Mouse (Mus musculus): ENCODE measurements around the gene Cyp4f18.
"Not testable (repeated sequence)": the region's sequence is repeated elsewhere in the genome, so short reads cannot be mapped to it uniquely, and the experiment has no call there.

Gene Cyp4f18

DNA sequence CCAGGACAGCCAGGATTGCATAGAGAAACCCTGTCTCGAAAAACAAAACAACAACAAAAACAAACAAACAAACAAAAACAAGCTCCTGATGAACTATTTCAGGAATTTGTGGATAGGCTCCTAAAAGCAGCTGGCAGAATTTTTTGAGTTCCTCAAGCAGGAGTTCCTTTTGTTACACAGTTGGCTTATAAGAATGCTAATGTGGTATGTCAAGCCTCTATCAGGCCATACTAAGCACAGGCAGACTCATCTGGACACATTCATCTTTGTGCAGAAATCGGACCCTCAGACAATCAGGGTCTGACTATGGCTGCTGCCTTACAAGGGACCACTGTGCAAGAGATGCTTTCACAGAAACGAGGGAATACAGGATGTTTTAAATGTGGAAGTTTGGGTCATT is 35.2 kb downstream of the Cyp4f18 start:
- no peak for DNase-seq

DNA sequence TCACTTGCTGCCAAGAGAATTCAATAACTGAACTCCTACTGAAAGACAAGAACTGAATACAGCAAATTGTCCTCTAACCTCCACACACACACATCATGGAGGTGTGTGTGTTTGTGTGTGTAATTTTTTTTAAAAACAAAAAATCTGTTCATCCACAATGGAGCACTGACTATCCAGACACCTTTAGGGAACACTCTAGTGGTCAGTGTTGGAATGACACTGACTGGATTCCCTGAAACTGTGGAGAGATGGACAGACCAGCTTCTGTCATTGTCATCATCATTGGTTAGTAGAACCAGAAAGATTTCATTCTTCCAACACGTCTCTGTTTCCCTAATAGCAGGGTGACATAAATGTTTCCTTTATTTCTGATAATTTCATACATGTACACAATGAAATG is 37.5 kb downstream of the Cyp4f18 start:
- DNase-seq = peak; percentile 60 to 70

DNA sequence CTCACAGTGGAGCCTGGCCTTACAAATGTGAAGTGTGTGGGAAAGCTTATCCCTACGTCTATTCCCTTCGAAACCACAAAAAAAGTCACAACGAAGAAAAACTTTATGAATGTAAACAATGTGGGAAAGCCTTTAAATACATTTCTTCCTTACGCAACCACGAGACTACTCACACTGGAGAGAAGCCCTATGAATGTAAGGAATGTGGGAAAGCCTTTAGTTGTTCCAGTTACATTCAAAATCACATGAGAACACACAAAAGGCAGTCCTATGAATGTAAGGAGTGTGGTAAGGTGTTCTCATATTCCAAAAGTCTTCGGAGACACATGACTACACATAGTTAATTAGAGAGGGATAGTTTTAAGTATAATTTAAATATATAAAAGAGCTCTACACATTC is 40.8 kb downstream of the Cyp4f18 start:
- DNase-seq = no peak

DNA sequence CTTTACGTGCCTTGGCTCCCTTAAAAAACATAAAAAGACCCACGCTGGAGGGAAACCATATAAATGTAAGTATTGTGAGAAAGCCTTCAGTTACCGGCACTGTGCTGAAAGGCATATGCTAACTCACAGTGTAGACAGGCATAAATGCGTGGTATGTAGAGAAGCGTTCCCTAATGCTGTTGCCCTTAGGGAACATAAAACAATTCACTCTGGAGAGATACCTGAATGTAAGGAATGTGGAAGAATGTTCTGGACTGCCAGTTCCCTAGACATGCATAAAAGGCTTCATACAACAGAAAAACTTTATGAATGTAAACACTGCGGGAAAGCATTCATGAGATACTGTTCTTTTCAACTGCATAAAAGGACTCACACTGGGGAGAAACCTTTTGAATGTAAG is 41.3 kb downstream of the Cyp4f18 start:
- no peak for DNase-seq

DNA sequence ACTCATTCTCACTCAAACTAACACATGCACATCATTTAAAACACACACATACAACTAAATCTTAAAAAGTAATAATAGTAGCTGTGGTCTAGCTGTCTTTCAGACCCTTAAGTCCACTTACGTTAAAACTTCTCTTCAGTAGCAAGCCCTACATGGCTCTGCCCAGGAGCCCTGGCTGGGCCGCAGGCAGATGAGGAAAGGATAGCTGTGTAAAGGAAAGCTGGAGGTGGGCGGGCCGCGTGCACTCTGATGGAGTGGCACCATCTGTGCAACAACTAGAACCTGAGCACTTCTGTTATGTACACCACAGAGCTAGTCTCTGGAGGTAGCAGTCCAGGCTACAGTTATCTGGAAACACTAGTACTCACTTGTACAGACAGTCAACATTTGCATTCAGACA is 42.2 kb downstream of the Cyp4f18 start:
- DNase-seq = no peak

DNA sequence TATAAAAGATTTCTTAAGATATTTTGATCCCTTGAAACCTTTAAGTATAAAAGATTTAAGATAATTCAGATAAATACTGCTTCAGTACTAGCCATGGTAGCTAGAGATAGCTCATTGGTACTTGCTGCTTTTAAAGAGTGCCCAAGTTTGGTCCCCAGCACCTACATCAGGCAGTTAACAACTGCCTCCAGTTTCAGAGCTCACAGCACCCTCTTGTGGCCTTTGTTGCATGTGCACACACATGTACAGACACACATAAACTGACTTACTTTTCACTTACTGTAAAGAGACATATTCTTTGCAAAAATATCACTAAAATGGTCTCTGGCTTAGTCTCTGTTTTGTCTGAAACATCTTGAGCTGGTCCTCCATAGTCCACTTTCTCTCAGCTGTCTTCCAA is 43.0 kb downstream of the Cyp4f18 start:
- DNase-seq = no peak

DNA sequence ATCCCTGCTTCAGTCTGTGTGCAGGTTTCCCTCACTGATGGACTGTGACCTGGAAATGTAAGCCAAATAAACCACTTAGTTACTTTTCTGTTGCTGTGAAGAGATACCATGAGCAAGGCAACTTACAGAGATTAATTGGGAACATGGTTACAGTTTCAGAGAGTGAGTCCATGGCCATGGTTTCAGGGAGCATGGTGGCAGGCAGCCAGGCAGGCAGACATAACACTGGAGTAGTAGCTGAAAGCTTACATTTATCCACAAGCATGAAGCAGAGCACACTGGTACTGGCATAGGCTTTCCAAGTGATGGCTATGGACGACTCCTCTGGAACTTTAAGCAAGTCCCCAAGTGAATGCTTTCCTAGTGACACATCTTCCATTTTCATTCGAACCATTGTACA is 44.3 kb downstream of the Cyp4f18 start:
- no peak for DNase-seq

DNA sequence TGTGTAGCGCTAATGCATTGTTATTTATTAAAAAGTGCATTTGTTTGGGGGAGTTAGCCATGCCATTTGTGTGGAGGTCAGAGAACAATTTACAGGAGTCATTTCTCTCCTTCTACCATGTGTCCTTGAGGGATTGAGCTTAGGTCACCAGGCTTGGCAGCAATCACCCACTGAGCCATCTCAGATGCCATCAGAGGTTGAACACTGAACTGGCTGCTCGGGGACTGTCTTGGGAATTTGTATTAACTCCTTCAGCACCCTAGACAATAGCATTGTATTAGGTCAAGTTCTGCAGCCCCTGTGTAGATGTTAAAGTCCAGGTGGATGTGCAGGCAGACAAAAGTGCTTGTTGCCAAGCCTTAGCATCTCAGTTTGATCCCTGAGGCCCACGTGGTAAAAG is 45.4 kb downstream of the Cyp4f18 start:
- no peak for DNase-seq

DNA sequence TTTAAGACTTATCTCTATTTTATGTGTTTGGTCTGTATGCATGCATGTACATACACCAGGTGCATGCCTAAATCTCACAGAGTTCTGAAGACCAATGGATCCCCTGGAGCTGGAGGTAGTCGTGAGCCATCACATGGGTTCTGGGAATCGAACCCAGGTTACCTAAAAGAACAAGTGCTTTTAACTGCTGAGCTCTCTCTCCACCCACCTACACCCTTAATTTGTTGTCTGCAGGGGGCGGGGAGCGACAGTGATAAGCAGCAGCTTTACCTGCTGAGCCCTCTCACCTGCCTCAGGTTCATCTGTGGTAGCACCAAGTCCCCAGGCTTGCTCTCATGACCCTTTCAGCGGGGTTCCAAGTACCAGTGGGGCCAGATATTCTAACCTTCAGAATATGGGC is 47.6 kb downstream of the Cyp4f18 start:
- DNase-seq = no peak

DNA sequence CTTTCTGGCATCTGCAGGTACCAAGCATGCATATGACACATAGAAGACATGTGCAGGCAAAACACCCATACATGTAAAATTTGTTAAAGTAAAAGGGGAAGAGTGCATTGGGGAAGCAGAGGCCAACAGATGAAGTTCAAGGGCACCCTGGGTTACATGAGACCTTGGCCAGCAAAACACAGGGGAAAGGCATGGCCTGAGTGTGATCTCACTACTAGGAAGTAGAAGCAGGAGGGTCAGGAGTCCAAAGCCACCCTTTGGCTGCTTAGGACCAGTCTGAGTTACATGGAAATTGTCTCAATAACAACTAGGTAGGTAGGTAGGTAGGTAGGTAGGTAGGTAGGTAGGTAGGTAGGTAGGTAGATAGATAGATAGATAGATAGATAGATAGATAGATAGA is 48.9 kb downstream of the Cyp4f18 start:
- no peak for DNase-seq

DNA sequence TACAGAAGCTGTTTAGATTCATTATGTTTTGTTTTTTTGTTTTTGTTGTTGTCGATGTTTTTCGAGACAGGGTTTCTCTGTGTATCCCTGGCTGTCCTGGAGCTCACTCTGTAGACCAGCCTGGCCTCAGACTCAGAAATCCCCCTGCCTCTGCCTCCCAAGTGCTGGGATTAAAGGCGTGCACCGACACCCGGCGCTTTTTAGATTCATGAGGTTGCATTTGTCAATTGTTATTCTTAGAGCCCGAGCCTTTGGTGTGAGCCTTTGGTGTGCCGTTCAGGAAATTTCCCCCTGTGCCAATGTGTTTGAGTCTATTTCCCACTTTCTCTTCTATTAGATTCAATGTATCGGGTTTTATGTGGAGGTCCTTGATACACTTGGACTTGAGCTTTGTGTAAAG is 54.8 kb downstream of the Cyp4f18 start:
- no peak for DNase-seq

DNA sequence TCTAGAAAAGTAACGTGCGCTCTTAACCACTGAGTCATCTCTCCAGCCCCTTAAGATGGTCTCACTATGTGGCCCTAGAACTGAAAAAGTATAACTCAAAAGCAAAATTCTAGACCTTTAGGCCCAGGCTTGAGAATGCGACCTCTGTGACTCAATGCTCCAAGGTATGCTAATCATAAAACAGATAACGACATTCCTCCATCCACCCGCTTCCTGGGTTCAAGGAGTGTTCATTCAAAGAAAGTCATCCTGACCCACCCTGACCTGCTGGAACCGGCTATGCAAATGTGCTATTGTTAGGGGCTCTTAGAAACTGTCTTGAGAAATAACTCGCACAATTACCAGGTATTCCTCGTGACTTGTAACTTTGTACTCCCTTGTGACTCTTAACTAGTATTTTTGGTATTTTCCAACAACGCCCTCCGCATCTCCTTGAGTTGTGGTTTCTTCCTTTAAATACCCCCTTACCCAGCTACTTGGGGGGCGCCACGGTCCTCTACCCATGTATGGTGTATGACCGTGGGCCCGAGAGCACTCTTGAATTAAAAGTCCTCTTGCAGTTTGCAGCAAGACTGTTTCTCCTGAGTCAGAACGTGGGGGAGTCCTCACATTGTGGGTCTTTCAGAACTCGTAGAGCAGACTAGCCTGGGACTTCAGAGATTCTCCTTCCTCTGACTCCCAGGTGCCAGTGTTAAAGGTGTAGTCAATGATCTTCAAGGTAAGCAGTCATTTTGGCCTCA is 56.3 kb downstream of the Cyp4f18 start:
- not testable (repeated sequence) for DNase-seq

DNA sequence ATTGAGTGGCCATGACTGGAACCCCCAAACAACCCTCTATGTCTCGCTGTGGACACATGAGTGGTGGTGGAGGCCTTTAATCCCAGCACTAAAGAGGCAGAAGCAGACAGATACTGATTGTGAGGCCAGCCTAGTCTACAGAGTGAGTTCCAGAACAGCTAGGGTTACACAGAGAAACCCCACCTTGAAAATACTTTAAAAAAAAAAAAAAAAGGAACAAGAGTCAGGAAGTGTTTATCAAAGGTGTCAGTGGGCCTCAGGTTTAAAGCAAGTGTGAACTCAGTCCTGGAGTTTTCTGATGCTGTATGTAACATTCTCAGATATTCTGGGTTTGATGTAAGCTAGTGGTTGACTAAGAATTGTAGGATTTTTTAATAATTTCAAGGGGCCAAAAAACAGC is 56.9 kb downstream of the Cyp4f18 start:
- DNase-seq = no peak

DNA sequence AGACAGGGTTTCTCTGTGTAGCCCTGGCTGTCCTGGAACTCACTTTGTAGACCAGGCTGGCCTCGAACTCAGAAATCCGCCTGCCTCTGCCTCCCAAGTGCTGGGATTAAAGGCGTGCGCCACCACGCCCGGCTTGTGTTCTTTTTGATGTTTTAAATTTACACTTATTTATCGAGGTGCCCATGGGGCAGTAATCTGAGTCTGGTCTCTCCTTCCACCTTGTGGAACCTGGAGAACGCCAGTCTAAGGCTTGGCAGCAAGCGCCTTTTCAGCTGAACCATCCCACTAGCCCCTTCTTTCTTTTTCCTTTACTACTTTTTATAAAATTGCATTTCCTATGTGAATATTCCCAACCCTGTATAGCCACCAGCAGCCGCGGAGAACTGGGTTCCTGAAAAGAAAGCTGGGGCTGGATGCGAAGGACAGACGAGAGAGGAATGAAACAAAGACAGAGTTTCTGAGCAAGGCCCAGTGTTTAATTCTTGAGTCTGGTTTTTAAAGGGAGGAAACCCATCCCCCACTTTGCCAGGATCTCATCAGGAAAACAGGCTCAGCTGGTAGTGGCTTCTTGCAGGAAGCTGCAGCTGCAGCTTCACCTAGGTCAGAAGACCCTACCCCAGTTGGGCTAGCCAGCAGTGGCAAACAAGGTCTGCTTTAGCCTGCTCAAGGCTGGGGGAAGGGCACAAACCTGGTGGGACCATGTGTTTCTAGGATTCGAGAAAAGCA is 57.8 kb downstream of the Cyp4f18 start:
- DNase-seq = peak; percentile 16 to 35

DNA sequence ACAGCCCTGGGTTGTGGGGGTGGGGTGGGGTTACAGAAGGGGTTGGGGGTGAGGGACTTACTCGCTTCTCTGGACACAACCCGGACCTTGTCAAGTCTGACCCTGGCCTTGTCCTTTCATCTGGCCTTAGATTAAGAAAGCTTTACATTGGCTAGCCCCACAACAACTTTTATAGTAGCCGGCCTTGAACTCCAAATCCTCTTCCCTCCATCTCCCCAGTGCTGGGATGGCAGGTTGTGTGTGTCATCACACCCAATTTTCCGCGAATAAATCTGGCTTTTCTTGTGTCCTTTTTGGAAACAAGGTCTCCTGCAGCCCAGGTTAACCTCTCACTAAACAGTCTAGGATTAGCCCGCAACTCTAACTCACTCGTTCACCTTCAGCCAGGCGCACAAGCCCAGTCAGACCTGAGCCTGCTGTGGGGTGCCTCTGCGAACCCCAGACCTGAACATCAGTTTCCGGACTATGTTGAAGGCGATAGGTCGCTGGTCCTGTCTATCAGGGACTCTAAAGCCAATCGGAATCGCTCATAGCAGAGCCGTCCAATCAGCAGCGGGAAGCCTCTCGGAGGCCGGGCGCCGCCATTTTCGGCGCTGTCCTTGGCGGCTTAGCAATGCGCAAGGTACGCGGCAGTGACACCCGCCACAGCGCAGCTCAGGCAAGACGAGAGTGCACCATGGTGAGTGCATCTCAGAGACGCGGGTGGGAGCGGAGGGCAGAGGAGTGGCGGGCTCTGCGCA is 58.8 kb downstream of the Cyp4f18 start, which contains the start of gene Zfp961:
Gene Zfp961, plus strand, starts transcription at position 557 of the 740 bp plus-strand sequence.
- DNase-seq = peak; percentile 99

DNA sequence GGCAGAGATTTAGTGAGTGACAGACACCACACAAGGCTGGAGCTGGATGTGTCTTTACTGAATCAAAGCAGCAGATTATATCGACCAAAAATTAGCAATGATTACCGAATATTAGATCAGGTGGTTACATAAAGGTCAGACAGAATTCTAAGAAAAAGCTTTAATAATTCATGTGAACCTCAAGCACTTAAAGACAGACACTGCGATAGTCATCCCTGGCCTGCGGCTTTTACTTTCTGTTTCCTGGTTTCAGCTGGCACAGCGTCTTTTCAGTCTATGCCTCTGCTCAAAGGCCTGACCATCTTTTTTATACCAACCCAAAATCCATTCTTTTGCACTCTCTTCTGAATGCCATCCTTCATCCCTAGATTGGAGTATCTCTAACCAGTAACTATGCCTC is 60.8 kb downstream of the Cyp4f18 start:
- no peak for DNase-seq

DNA sequence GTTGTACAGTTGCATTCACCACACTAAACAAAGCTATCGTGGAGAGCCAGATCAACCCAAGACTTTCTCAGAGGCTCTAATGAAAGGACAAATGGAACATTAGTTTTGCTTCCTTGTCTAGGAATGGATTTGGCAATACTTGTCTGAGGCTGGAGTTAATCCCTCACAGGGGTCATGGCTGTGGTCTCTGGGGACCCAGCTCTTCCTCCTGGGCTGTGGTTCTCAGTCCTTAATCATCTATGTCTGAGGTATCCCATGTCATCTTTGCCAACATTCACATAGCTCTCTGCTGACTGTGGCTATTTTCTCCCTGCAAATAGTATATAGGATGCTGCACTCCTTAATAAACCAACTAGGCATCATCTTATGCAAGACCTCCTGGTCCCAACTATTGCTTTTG is 67.7 kb downstream of the Cyp4f18 start:
- DNase-seq = no peak

DNA sequence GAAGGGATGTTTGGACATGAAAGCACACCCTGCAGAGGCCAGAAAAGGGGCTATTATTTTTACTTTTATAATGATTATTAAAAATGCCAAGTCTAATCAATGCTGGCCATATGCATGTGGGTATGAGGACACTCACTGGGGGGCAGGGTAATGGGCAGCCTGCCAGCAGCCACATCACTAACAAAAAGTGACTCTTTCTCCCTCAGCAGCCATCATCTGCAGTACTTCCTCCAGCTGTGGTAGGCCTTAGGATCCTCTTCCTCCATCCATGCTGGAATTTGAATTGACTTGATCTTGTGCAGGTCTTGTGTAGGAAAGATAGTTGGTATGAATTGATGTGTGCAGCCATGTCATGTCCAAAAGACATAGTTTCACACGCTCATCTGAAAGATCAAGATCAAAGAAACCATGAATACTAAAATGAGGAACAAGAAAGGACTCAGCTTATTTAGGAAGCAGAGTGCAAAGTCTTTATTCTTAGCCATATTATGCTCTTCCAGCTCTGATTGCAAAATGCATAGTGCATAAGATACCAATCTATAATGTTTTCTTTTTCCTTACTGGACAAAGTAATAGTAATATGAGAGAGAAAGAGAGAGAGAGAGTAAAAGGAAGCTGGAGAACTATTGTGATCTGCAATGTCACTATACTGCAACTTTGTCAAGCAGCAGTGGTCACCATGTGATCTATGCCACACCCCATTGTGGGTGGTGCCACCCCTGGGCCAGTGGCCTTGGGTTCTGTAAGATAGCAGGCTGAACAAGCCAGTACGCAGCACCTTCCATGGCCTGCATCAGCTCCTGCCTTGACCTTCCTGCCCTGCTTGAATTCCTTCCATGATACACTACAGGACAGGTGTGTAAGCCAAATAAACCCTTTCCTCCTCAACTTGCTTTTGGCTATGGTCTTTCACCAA is 68.9 kb downstream of the Cyp4f18 start:
- DNase-seq = peak in 1 of 2 experiments; percentile 11

Measured in cerebellum, postnatal 10 days (tissue).